Mouse (Mus musculus) gastrocnemius, postnatal 36 days (tissue): ENCODE data around the gene Thada. TPM values are rescaled to one million over a fixed set of nuclear protein-coding genes. Genes with fewer than 3 reads are reported as not detected.

ENCODE experiments used
- DNase-seq, 2 experiments: peaks; one replicate each; pipeline ENCODE4 v3.0.0; 2022
- intact Hi-C: fragments of 180-260 bp; cut with DNase I; formaldehyde crosslinking; loops from one replicate; pipeline ENCODE4 v1.15.1; 2025
- total RNA-seq, 2 experiments: library from RNA; stranded (reverse); gene quantifications; 2 replicates each; pipeline ENCODE4 v1.2.3; 2021

Gene Thada
- total RNA-seq, 2 experiments from 2014 or later, result 4.3 to 5.8 TPM

- no peak for DNase-seq
- intact Hi-C loops, result no loop called here
Measured at GRCm38 (mm10) chr17:84155029-84155338, 311.0 kb downstream of the Thada start.

- no peak for DNase-seq
- intact Hi-C loops, result no loop called here
Measured at GRCm38 (mm10) chr17:84154302-84155028, 311.5 kb downstream of the Thada start.

DNA sequence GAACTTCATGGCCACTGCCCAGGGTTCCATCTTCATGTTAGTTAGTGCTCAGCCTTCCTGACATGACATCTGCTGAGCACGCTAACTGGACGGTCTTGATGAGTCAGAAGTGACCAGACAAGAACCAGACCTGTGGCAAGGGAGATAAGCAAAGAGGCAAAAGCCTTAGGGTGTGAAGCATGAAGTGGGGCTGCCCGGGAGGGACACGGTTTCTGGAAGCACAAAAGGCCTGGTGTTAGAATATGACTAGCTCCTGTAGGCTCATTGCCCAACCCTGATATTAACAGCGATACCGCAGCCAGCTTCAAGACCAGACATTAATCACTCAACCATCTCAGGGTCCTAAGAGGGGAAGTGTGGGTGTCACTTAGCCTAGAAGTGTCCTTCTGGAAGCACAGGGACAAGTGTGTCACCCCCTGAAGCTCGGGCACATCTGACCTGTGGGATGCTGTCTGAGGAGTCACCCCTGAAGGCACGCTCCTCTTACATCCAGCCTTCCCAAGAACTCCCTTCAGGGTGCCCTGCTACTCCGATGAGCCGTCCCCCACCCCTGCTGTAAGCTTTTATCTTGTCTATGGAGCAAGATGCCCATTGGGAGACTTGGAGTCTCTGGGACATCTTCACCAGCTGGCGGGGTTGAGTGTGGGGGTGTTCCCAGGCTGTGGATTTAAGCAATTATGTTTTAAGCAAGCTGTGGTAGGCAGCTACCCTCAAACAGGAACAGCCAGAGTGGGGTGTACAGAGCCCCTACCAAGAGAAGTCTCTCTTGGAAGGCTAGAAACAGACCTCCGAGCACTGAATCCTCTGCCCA is 312.8 kb downstream of the Thada start:
- intact Hi-C loops, result no loop called here
- no peak for DNase-seq

DNA sequence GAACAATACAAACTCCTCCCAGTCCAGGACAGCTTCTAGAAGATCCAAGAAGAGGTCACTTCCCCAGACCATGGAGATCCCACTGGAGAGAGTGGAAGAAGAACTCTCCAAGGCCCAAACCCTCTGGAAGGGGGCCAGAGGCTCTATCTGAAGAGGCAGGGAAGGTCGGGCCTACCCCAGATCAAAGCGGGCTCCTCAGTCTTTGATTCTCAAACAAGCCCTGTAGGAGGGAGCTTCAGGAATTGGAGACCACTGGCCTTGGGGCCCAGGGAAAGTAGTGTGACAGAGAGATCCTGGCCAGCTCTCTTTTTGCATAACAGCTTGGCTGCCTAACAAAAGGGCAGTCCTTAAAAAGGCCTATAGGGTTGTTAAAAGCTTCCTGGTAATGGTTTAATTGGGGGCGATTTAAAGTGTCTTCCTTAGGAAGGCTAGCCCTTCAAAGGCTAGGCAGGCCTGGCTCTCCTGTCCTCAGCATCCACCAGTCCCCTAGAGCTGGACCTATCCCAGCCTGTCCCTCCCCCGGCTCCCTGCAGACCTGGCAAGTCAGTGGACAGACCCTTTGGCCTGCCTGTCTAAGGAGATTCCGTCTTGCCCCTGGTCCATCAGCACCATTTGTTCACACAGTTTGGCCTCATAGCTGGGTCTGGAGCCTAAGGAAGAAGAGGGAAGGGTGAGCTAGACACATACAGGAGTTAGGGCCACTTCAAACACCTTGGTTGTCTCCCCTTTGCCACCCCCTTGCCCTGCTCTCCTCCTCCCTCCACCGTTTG is 313.6 kb downstream of the Thada start:
- intact Hi-C loops, result no loop called here
- peak in 1 of 2 experiments; percentile 10 for DNase-seq

GRCm38 (mm10) chr17:84151306-84151705 is 314.7 kb downstream of the Thada start:
- DNase-seq, result peak in 1 of 2 experiments; percentile 13
- intact Hi-C loops, result no loop called here

DNA sequence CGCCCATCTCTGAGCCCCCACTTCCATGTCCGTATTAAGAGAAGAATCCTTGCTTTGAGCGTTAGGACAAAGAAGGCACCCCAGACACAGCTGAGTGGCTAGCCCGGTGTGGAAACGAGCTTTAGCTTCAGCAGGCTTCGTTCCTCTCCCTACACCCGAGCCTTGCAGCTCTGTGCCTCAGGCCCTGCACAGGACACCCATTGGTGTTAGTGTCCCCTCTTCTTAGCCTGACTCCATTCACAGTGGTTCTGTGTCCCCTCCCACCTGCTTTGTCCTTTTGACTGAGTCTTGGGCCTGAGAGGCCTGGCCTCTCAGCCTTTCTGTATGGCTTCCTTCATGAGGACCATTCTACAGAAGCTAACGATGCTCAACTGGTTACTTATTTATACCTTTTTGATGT is 315.7 kb downstream of the Thada start:
- DNase-seq, result peak in 1 of 2 experiments; percentile 6
- intact Hi-C loops, result no loop called here

- DNase-seq, result peak in 1 of 2 experiments; percentile 13
- intact Hi-C loops, result no loop called here
Measured at GRCm38 (mm10) chr17:84149566-84149965, 316.4 kb downstream of the Thada start.

GRCm38 (mm10) chr17:84148499-84149484 is 317.2 kb downstream of the Thada start:
- intact Hi-C loops, result no loop called here
- peak; percentile 81 to 82 for DNase-seq

DNA sequence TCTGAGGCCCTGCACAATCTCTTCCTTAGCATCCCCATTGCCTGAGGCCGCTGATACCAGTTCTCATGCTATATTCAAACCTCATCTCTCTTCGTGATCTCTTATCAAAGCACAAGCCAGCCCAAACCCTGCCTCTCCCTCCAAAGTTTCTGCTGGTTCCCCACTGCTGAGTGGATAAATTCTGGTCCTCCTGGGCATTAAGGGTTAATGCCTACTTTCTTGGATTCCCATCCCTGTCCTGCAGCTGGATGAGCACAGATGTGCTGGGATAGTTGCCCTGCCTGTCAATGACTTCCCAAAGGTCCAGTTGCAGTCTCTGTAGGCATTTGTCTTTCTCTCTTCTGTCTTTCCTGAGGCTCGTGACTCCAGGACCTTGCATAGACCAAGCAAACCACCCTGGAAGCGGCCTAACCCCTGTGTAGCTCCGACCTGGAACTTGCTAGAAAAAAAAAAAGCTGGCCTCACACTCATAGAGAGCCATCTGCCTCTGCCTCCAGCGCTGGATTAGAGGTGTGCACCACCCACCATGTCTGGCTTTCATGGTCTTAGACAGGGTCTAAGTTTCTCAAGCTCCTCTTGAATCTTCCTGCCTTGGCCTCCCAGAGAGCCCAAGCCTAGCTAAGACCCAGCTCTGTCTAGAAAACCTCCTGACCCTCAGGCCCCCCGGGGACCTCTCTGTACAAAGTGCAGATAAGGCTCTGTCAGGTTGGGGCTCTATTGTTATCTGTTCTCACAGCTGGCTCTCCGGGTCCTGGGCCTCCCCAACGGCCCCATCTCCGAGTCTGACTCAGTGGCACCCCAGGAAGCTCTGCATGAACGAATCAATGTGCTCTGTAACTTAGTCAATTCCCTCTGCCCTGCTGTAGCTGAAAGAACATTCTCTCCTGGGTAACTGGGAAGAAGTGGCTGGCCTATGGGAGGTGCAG is 318.6 kb downstream of the Thada start:
- intact Hi-C loops, result no loop called here
- no peak for DNase-seq

DNA sequence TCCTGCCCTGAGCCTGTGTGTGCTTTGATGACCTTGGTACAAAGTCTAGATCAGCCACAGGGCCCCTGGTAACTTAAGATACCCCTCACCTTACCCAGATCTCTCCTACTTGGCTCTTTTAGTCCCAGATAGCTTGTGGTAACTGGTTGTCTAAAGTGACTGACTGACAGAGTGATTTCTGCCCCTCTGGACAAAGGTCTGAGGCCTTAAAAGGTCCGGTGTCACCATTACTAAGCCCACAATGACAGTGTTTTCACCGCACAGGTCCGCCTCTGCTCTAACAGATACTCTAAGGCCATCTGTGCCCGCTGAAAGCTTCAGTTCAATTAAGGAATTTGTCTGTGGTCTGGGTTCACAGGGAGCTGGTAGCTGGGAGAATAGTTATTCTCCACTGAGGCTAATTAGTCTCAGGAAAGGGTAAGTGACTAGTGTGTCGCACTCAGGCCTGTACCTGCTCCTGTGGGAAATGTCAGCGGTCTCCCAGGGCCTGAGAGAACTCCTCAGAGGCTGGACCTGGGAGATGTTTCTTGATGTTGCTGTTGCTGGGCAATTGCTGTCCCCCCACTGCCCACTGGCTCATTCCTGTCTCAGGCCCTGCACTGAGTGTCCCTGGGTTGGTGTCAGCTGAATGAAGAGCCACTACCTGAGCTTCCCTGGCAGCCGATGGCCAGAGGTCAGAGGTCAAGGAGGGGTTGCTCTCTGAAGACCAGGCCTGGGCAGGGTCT is 319.4 kb downstream of the Thada start:
- intact Hi-C loops, result no loop called here
- DNase-seq, result no peak

DNA sequence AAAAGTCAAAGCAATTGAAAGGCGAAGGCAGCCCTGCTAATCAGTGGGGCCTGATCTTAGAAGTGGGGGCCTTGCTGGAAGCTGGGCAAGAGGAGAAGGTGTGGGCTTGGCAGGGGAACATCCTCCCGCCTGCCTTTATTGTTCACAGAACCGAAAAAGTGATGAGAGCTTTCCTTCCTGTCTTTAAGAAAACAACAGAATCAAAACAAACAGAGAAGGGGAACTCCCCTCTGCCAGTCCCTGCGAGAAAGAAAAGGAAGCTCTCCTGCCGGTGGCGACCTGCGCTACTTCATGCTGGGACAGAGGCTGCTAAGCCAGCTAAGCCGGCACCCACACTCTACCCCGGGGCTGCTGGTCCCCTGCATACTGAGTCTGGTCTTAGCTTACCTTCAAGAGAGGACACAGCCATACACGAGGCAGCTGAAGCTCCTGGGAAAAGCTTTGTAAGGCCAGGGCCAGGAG is 320.1 kb downstream of the Thada start:
- no peak for DNase-seq
- intact Hi-C loops, result no loop called here

DNA sequence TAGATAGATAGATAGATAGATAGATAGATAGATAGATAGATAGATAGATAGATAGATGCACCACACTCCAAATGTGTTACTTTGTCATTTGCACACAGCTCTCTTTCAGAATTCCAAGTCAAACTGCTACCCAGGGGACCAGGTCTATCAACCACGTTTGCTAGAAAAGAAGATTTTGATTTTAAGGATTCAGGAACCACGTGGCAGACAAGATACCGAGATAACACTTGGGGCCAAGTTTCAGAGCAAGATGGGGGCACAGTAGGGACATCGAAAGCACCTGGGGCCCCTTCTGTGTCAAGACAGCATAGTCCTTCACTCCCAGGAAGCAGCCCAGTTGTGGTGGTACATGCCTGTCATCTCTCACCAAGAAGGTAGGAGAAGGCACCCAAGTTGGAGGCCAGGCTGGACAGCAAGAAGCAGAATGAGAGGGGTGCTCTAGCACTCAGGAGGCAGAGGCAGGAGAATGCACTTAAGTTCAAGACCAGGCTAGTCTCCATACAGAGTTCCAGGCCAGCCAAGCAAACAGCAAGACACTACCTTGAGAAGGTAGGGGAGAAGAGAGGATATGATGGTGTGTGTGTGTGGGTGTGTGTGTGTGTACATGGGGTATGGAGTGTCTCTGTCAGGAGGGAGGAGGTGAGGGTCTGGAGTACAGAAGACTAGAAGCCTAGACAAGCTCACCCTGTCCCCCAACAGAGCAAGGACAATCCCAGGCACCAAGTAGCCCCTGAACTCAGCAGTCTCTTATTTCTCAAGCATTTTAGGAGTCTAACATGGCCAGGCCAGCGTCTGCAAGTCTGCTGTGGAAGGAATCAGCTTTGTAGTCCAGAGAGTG is 321.0 kb downstream of the Thada start:
- intact Hi-C loops, result no loop called here

DNA sequence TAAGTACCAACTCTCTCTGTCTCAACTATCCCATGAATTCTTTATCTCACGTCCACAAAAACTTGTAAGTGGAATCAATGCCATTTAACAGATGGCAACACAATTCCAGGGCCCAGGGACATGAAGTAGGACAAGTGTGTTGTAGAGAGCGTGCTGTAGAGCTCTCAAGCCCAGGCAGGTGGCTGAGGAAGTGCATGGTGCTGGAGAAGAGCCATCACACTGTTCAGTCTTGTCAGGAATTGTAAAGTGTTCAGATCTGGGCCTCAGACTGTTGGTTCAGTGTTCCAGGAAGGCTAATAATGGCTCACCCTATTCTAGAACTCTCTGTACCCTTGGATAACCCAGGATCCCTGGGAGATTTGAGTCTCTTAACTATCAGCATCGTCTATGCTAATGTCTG is 321.9 kb downstream of the Thada start:
- intact Hi-C loops, result no loop called here
- no peak for DNase-seq

More for the DNA sequence above, 321.0 kb downstream of the Thada start:
- no peak for DNase-seq

DNA sequence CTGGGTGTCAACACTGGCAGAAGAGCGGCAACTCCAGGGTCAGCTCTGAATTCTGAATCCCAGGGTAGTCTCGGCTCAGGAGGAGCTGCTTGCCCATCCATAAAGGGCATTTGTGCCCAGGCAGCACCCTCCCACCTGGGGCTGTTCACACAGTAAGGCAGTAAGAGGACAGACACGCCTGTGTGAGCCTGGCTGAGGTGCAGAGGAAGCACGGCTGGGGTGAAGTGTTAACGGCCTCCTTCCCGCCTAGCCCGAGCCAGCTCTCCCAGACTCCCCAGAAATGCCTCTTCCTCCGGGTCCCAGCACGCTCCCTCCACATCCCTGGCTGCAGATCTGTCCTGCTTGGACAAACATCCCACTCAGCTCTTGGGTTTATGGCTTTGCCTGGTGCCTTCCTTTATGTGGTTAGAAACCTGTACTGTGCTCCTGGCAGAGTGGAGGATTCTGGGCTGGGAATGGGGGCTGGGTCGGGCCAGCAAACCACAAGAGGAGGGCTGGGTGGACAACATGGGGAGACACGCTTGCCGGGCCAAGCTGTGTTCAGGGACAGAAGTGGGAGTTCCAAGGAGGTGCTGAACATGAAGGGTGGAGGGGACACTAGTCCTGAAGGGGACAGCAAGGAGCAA is 322.7 kb downstream of the Thada start:
- no peak for DNase-seq
- intact Hi-C loops, result no loop called here

GRCm38 (mm10) chr17:84141691-84142090 is 324.3 kb downstream of the Thada start:
- intact Hi-C loops, result no loop called here
- no peak for DNase-seq

DNA sequence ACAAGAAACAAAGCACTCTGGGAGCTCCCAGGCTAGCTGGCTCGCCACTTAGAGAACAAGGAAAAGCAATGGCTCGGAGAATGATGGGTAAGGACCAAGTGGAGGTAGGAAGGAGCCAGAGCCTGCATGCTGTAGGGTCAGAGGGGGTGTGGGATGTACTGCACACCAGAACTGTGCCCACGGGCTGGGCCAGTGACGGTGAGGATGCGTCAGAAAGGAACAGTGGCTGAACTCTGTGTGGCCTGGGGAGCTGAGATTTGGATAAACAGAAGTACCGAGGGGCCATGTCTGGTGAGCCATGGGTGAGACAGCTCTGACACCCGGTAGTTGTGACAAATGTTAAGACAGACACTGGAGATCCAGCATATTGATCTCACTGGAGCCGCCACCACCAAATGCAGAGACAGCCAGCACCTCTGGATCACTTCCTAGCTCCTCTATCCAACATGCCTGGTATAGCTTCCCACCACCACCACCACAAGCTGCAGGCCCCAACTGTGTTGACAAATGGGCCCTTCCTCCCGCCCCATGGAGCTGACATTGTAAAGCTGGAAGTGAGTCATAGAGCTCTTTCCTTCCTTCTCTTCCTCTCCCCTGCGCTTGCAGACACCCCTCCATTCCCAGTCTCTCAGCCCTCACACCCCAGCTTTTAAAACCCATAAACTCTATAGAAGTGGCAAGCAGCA is 325.0 kb downstream of the Thada start:
- intact Hi-C loops, result no loop called here
- DNase-seq, result no peak
